Mouse (Mus musculus) kidney, postnatal 36 days (tissue): ENCODE measurements around the gene Cd48.
"Not testable (repeated sequence)": the region's sequence is repeated elsewhere in the genome, so short reads cannot be mapped to it uniquely, and the experiment has no call there.

Experiments used
- DNase-seq, 2 experiments: peaks; one replicate each; pipeline ENCODE4 v3.0.0; 2021 to 2022; ENCODE audit warnings: mixed read lengths in 2 of 2

The Cd48 gene

DNA sequence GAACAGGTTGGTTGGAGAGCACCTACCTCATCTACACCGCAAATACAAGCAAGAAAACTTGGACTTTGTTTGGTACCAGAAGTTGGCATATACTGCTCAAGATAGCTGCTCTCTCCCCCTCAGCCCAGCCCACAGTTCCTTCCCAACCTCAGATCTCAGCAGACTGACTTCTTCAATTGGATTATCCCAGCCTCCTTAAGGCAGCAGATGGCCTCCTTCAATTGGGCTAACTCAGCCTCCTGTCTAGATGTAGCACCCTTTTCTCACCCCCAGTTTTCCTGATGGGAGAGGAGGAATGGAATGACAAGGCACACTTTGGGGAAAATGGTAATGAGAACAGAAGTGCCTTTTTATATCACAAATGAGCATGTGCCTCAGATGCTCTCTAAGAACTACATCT is 31.9 kb downstream of the Cd48 start:
- DNase-seq = not testable (repeated sequence)

DNA sequence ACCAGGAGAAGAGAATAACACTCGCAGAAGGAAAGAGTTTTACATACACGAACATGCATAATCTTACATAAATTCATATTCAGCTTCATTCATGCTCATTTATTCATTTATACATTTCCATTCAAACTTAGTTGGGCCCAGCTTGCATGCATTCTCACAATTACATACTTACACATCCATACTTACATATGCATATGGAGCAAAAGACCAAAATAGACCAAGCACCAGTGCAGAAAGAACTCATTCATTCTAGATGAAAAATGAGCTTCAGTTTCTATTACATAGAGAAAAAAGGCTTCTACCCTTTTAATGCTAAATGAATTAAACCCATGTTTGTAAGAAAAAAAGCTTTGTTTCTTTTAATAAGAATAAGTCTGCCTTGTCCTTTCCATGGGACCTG is 33.6 kb downstream of the Cd48 start:
- no peak for DNase-seq

DNA sequence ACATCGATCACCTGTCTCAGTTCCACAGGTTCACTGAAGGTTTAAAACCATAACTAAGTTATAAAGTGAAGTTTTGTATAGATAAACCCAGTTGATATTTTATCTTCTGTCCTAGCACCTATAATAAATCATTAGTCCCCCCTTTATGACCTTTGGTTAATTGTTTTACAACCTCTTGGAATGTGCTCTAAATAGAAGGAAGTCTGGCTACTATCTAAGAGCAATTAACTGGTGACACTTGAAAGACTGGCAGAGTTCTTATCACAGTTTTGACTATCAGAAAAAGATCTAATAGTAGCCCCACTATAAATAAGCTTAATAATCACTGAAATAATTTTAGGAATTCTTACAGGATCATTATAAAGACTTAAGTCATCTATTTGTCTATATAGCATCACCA is 34.4 kb downstream of the Cd48 start:
- DNase-seq = no peak

DNA sequence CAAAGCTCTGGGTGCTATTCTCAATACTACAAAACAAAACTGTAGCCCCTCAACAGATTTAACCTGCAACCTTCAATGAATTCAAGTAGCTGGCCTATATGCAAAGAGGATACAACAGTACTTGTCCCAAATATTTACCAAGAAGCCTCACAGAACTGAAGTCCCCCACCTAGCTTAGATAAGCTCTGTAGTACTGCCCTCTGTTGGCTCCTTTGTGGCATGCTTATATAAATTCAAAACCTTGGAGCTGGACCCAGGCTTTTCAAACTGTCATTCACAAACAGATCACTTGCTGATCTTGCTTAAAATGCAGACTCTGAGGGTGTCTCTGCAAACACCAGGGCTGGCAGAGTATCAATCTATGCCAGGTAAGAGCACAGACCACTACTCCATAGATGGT is 49.4 kb downstream of the Cd48 start:
- no peak for DNase-seq

DNA sequence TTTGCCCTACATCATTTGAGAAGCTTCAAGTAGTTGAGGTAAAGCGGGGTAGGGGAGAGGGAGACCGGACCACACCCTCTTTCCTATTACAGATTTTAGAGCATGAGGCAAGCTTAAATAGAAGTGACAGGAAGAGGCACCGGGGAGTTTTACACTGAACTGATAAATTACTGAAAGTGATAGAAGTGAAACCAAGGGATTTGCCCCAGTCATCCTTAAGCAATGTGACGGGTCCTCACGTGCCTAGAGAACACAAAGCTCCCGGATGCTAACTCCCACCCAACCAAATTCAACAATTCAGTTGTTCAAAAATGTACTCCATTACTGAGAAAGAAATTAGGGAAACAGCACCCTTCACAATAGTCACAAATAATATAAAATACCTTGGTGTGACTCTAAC is 53.1 kb downstream of the Cd48 start:
- no peak for DNase-seq

DNA sequence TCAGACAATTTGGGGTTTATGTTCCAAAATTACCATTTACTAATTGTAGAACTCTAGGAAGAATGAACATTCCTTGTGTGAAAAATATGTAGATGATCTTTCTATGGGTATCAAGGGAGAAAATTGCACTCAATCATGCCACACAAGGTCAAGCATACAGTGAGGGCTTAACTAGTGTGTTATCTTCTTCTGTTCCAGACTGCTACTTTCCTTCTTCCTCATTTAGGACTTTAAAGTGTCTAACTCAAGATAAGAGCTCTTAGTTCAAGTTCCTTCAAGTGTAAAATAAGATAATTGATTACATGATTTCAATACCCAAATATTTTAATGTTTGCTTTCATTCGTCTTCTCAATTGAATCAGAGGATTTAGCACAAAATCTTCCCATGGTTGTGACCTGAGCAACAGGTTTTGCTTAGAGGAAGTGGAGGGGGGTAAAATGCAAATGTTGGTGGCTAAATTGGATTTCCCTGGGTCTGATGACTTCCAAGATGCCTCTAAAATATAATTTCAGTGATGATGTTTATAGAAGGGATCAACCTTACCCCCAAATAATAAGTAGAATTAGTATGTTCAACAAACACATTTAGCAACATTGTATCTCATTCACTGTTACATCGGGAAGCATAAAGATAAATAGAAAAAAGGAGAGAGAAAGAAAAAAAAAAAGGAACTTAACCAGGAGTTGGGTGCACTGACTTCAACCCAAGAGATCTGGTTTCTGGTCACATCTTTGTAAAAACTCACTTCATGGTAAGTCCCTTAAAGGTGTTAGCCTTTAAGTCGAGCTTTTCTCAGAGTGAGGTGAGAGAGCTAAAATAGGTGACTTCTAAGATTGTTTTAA is 66.5 kb downstream of the Cd48 start:
- no peak for DNase-seq
